Mouse (Mus musculus) cerebral cortex, adult 2 months (tissue): ENCODE measurements around the gene Usp35.

Experiments used
- WGBS: fragments of 180-500 bp; shearing (Covaris S2); methylation state at CpG from one replicate; pipeline ENCODE4 v1.1.7; 2018; 5-methylcytosine and 5-hydroxymethylcytosine counted together

The Usp35 gene

DNA sequence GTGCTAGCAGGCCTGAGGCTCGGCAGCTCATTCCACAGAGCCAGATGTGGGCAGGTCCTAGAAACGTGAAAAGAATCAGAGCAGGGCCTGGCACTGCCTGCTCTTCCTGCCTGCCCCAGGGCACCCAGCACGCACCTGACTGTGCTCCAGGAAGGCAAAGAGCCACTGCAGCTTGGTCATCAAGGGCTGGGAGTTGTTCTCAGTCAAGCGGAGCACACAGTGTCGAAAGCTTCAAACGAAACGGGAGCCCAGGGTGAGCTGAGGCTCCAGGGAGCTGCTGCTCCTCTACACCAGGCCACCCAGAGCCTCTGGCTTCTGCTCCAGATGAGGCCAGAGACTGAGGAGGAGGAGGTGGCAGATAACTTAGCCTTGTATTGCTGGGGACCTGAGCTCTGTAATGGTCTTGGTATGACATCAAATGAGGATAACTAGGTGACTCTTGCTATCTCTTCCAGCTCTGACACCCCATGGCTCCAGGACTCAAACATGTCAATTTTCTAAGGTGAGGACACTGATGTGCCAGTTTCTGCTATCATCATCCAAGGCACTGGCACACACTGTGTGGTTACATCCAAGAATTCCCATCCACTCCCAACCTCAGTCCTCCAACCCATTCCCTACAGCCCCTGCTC, 18.3 kb downstream of the Usp35 start:
- WGBS: 85% methylated on average over 7 of the region's 7 CpGs

DNA sequence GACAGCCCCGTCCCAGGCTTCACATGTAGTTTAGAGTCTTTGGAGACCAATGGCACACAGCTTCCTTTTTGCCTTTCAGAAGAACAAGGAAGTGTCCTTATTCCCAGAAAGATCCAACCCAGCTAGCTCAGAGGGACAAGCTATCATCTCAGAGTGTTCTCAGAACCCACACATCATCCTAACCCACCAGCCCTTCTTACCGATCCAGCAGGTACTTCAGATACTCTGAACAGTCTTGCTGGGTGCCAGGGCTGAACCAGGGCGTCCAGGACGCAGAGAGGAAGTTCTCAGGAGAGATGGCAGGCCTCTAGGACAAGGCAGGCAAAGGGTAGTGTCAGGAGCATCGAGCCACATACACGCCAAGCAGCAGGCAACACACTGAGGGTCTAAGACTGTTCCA, 19.0 kb downstream of the Usp35 start:
- 93% methylated on average over 6 of the region's 6 CpGs for WGBS

DNA sequence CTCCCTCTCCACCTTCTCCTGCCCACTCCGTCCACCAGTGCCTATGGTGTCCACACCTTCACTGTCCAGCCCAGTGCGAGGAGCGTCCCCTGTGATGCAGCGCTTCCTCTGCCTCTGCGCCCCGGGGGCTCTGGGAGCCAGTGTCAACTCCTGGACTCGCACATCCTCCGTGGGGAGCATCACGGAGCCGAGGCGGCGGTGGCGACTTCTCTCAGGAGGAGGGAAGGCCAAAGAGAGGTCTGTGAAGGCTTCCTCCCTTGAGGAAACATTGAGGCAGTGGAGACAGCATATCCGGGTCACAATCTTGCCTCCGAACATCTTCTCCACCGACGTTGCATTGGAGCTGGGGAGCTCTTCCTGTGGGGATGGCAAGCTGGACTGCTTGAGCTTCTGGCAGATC, 19.6 kb downstream of the Usp35 start:
- 89% methylated on average over 17 of the region's 17 CpGs for WGBS

DNA sequence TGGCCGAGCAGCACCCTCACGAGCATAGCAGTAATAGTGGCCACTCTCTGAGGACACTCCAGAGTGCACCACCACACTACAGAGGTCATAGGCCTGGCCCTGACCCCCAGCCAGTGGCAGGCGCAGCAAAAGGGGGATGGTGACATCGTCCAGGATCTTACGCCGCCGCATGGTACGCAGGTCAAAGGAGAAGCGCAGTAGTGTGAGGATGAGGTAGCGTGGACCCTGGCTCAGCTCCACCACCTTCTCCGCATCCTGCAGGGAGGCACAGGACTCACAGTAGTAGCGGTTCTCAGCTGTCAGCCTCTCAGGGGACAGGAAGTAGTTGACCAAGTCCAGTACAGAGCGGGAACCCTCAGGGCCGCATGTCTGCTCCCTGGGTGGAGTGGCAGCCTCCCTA, 20.2 kb downstream of the Usp35 start:
- WGBS: 93% methylated on average over 14 of the region's 14 CpGs

DNA sequence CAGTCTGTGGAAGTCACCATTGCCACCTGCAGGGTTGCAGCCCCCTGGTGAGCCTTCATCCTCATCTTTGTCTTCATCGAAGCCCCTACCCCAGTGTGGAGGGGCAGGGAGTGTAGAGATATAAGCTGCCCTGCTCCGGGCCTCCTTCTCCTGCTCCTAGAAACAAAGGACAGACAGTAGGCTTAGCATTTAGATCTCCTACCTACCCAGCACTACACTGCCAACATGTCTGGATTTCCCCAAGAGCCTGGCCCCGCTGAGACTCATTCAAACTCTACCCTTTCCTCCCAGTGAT, 21.5 kb downstream of the Usp35 start:
- WGBS: 94% methylated on average over 3 of the region's 3 CpGs

DNA sequence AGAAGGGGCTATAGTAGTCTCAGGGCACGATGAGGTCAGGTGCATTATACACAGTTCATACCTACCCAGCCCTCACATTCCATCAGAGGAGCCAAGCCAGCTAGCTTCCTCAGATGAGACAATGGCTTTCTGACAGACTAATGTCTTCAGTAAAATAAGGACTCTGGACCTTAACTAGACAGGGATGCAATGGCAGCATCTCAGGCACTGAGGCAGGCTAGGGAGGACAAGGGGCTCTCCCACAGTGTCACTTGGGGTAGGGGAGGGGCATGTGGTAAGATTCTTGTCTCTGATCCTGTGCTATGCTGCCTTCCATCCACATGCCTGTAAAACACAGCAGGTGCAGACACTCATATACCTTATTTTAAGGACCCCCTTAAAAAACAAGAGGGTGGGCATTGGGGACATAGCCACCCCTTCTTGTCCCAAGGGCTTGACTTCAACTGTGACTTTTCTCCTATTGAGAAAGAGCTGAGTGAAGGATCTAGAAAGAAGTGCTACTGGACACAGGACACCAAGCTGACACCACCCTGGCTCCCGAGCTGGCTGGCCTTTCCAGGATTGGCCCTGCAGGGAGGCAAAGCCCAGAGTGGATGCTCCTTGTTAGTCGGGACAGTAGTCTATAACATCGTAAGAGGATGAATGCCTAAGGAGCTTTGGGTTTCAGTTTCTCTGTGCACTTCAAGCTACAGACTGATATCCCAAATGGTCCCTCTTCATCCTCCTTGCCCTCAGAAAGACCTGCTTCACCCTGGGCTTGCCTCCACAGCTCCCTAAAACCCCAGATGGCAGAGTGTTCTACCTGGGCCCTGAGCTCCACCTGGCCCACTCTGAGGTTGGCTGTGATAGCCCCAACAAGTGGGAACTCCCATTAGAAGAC, 22.1 kb downstream of the Usp35 start:
- 91% methylated on average over 4 of the region's 4 CpGs for WGBS

DNA sequence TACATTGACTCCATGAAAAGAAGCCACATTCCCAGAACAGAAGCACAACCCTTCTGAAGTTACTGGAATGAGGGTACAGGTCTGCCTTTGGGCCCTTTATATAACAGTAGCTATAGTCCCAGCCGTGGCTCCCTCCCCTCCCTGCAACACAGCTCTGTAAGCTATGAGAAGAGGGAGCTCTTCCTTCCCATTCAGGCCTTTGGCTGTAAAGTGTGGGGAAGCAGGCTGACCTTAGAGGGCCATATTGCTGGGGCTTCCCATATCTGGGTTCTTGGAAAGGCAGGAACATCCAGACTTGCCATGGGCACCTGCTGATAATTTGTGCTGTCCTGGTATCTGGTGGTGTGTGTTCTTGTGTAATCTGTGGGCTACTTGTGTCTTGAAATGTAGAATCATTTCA, 24.3 kb downstream of the Usp35 start:
- 89% methylated on average over 1 of the region's 1 CpGs for WGBS

DNA sequence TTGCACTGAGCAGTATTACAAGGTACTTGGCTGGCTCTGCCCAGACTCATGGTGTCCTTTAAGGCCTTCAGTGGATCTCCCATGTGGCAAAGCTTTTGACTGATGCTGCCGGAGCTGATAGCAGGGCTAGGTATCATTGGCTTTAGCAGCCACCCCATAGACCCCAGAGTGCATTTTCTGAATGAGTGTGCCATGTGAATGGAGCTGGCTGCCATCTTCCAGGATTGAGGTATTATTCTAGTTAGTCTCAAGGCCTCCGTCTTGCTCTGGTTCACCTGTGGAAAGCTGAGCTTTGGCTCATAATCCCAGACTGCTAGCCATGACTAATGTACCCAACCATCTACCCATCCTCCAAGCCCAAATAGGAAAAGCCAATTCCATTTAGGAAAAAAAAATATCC, 25.0 kb downstream of the Usp35 start:
- WGBS: 93% methylated on average over 2 of the region's 2 CpGs

DNA sequence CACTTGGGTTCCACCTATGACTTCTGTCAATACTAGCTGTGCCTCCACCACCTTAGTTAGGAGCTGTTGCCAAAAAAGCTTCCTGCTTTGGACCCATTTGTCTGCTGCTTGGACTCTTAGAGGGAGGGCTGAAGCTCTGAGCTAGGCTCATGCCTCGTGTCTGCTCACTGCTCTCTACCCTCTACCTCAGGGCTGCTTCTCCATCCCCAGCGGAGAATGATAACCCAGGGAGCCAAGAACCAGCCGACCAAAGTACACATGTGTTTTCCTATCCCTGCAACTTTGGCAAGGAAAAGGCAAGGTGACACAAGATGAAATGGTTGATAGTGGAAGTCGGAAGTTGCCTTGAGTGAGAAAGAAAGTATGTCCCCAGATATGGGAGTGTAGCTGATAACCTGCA, 26.6 kb downstream of the Usp35 start:
- WGBS: 94% methylated on average over 4 of the region's 4 CpGs

DNA sequence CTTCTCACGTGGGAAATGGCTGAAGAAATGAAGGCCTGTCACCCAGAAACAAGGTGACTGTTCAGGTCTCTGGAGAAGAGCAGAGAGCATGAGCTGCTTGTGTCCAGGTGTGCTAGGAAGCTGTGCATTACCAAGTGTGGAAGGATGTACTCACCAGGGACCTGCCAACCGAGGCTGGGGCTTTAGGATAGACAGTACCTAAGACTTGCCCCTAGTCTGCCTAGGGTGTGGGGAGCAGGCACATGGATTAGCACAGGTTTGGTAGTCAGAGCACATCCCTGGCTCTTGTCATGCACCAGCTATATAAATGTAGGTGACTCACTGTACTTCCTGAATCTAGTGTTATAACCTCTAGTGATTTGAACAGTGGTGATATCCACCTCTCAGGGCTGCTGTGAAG, 28.2 kb downstream of the Usp35 start:
- WGBS: 83% methylated on average over 2 of the region's 2 CpGs

DNA sequence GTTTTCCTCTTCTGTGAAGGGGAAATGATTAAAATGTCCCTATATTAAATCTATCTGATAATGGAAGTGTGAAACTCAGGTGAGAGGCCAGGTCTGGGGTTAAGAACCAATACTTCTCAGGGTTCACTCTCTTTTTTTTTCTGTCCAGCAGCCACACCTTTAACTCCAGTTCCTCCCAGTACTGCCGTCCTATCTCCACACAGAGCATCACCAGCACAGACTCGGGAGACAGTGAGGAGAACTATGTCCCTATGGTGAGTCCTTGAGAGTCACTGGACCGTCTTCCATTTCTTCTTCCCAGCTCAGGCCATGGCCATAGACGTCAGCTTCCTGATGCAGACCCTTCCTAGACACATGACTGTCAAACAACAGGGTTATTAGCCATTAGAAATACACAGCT, 28.9 kb downstream of the Usp35 start:
- WGBS: 92% methylated on average over 4 of the region's 4 CpGs

DNA sequence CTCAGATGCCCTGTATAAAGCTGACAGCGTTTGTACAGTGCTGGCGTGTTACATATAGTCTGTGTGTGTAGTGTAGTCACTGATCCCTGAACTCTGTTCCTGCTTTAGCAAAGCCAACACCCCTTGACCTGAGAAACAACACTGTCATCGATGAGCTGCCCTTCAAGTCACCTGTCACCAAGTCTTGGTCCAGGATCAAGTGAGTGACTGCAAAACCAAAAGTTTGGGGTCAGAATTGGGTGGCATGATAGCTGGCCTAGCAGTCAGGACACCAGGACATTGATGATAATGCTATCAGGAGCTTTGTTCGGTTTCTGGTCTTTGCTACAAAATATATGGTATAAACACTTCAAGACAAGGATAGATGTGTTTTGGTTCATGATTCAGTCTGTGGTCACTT, 29.6 kb downstream of the Usp35 start:
- 88% methylated on average over 4 of the region's 4 CpGs for WGBS

DNA sequence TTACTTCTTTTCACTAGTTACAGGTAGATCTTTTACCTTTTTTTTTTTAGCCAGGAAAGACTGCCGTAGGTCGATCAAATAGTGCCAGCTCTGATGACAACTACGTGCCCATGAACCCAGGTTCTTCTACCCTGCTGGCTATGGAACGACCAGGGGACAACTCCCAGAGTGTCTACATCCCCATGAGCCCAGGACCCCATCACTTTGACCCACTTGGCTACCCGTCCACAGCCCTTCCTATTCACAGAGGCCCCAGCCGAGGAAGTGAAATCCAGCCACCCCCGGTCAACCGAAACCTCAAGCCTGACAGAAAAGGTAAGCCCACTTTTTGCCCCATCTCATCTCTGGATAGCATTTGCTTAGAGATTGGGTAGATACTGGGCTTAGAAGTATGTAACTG, 30.5 kb downstream of the Usp35 start:
- 87% methylated on average over 8 of the region's 8 CpGs for WGBS

DNA sequence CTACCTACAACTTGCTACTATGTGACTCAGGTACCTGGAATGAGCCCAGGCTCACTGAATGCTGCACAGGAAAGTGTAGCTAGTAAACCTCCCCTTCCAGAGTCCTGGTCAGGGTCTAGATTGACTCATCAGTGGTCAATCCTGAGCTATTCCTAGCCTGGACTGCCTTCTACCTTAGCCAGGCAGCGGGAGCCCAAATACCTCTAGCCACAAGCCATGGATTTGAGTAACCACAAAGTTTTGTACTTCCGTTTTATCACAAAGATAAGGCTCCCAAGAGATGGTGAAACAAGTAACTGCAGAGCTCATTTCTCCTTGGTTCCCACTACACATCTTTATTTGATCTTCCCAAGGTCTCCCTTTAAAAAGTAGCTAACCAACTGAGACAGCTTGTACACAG, 30.9 kb downstream of the Usp35 start:
- 95% methylated on average over 2 of the region's 2 CpGs for WGBS

DNA sequence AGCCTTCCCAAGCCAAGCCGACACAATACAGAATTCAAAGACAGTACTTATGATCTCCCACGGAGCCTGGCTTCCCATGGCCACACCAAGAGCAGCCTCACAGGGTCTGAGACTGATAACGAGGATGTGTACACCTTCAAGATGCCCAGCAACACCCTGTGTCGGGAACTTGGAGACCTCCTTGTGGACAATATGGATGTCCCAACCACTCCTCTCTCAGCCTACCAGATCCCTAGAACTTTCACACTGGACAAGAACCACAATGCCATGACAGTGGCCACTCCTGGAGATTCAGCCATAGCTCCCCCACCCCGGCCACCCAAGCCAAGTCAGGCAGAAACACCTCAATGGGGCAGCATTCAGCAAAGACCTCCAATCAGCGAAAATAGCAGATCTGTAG, 32.9 kb downstream of the Usp35 start:
- 94% methylated on average over 6 of the region's 6 CpGs for WGBS

DNA sequence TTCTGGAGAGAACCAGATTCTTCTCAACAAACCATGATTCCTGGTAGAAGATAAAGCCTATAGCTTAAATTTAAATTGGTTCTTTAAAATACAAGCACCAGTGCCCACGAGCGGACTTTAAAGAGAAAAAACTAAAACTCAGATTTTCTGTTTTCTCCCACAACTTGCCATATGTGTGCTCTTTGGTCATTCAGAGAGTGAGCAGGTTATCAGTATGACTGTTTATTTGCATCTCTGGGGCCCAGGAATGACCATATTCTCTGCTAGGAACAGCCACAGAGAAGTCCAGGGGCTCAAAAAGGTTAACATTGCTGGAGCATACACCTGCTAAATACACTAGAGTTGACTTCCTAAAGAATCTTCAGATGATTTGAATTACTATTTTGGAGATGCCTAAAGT, 33.5 kb downstream of the Usp35 start:
- 93% methylated on average over 2 of the region's 2 CpGs for WGBS

DNA sequence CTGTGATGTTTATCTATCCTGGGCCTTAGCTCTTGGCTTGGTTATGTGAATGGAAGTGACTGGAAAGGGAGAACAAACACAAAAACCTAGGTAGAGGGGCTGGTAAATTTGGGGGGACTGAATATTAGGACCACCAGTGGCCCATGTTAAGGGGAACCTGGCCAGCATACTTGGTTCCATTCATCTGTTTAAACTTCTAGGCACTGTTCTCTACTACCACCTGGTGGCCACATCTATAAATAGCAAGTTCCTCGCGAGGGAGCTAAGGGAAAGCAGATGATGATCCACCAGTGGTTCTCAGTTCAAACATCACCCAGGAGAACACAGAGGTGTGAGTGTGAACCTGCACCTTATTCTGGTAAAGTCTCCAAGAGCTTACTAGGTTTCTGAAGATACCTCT, 34.4 kb downstream of the Usp35 start:
- 4% methylated on average over 2 of the region's 2 CpGs for WGBS

DNA sequence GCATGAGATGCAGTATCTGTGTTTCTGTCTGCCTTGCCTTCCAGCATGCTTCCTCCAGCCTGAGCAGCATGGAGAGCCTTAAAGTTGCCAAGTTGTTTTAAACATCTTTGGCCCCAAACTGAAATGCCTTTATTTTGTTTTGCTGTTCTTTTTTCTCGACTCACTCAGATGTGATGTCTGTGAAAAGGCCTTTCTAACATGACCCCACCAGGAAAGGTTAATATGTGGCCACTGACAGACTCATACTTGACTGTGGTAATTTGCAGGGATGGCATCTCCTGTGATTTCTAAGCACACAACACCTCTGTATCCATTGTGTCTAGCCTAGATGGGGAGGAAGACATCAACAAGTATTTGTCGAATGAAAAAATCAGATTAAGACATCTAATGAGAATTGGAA, 34.8 kb downstream of the Usp35 start:
- 51% methylated on average over 2 of the region's 2 CpGs for WGBS

DNA sequence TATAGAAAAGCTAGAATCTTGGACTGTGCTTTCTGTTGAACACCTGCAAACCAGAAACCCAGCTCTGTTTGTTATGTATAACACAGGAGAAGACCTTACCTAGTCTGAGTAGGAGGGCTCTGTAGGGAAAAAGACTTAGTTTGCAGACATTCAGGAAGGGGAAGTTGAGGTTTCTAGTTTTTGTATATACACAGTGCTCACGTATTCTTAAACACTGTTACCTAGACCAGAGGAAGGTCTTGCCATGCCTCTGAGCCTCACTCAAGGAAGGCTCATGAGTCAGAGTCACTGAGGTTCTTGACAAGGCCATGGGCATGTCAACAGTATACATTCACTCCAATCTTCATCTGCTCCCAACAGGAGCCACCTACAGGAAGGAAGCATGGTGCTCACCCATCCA, 60.8 kb downstream of the Usp35 start:
- WGBS: 88% methylated on average over 1 of the region's 1 CpGs

DNA sequence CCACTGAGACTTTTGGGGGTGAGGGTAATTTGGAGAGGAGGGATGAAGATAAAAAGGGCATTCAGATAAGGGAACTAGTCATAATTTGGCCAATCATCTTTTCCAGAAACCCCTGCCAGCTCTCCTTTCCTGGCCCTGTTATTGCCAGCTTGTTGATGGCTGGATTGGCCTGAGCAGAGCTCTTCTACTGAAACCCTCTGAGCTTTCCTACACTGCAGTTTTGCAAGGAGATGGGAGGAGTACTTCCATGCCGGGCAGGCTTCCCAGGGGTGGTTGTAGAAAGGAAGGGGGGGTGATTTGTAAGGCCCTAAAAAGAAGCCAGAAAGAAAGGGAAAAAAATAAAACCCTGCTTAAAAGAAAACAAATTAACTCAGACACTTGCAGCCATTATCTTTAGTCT, 69.3 kb downstream of the Usp35 start:
- whole genome bisulfite sequencing: 37% methylated on average over 1 of the region's 1 CpGs
